Mouse (Mus musculus): ENCODE data around the gene Crybg1.

Crybg1 gene

GRCm38 (mm10) chr10:44148337-44149317, at the start of gene Crybg1:
Gene Crybg1 (minus strand): TSS chr10:44148853.
- peak; percentile 75 for DNase-seq (ENCODE audit: low spot score)

- DNase-seq (ENCODE audit: low spot score), result peak; percentile 73
Measured at GRCm38 (mm10) chr10:44177365-44177764, 28.7 kb upstream of the Crybg1 start.

- DNase-seq (ENCODE audit: low spot score), result no peak
Measured at GRCm38 (mm10) chr10:44176548-44176947, 27.9 kb upstream of the Crybg1 start.

GRCm38 (mm10) chr10:44176120-44176519, 27.5 kb upstream of the Crybg1 start:
- DNase-seq (ENCODE audit: low spot score), result no peak

GRCm38 (mm10) chr10:44170145-44170544, 21.5 kb upstream of the Crybg1 start:
- DNase-seq (ENCODE audit: low spot score), result no peak

- no peak for DNase-seq (ENCODE audit: low spot score)
Measured at GRCm38 (mm10) chr10:44167061-44167460, 18.4 kb upstream of the Crybg1 start.

GRCm38 (mm10) chr10:44164258-44164975, 15.8 kb upstream of the Crybg1 start:
- DNase-seq (ENCODE audit: low spot score), result no peak

GRCm38 (mm10) chr10:44163028-44163427, 14.4 kb upstream of the Crybg1 start:
- DNase-seq (ENCODE audit: low spot score), result no peak

GRCm38 (mm10) chr10:44160150-44160549, 11.5 kb upstream of the Crybg1 start:
- peak; percentile 22 for DNase-seq (ENCODE audit: low spot score)

- no peak for DNase-seq (ENCODE audit: low spot score)
Measured at GRCm38 (mm10) chr10:44157489-44157888, 8.8 kb upstream of the Crybg1 start.

GRCm38 (mm10) chr10:44150501-44150900, 1.8 kb upstream of the Crybg1 start:
- DNase-seq (ENCODE audit: low spot score), result no peak

GRCm38 (mm10) chr10:44143401-44143800, 5.3 kb downstream of the Crybg1 start:
- DNase-seq (ENCODE audit: low spot score), result no peak

GRCm38 (mm10) chr10:44138137-44138855, 10.4 kb downstream of the Crybg1 start:
- no peak for DNase-seq (ENCODE audit: low spot score)

- DNase-seq (ENCODE audit: low spot score), result no peak
Measured at GRCm38 (mm10) chr10:44126047-44126446, 22.6 kb downstream of the Crybg1 start.

GRCm38 (mm10) chr10:44124400-44124933, 24.2 kb downstream of the Crybg1 start:
- no peak for DNase-seq (ENCODE audit: low spot score)

- no peak for DNase-seq (ENCODE audit: low spot score)
Measured at GRCm38 (mm10) chr10:44118616-44119015, 30.0 kb downstream of the Crybg1 start.

- DNase-seq (ENCODE audit: low spot score), result no peak
Measured at GRCm38 (mm10) chr10:44116796-44117195, 31.9 kb downstream of the Crybg1 start.

- no peak for DNase-seq (ENCODE audit: low spot score)
Measured at GRCm38 (mm10) chr10:44114611-44115010, 34.0 kb downstream of the Crybg1 start.

- DNase-seq (ENCODE audit: low spot score), result no peak
Measured at GRCm38 (mm10) chr10:44112005-44112675, 36.5 kb downstream of the Crybg1 start.

- no peak for DNase-seq (ENCODE audit: low spot score)
Measured at GRCm38 (mm10) chr10:44111168-44111567, 37.5 kb downstream of the Crybg1 start.

GRCm38 (mm10) chr10:44110460-44110859, 38.2 kb downstream of the Crybg1 start:
- DNase-seq (ENCODE audit: low spot score), result no peak

Data from retina, embryonic 14.5 days (tissue).